Mouse (Mus musculus): ENCODE measurements at regions not wholly inside any gene's neighbourhood (a gene's known extent, or its start where the extent isn't known, plus 50 kb on each side); places are given as distances from the start of the nearest gene placed in this dataset.

DNA sequence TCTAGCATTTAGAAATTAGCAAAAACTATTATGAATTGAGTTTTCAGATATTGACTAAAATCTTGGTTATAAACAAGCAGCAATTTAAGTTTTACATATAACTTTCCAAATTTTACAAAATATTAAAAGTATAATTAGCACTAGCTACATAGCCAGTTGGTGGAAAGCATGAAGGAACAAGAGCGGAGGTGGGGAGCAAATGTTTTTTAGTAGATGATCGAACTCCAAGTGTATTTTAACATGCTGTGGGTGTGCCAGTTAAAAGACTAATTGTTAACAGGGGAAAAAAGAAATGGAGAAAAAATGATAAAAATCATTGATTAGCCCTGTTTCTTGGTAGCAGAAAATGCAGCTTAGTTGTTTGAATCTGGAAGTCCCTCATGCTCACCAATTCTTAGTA lies 426.3 kb upstream of the Mpdz start:
- DNase-seq (ENCODE audit: low spot score in 2 of 2): no peak

- no peak for DNase-seq (ENCODE audit: low spot score in 2 of 2)
Measured at GRCm38 (mm10) chr4:81841642-81842494, 399.3 kb upstream of the Mpdz start.

DNA sequence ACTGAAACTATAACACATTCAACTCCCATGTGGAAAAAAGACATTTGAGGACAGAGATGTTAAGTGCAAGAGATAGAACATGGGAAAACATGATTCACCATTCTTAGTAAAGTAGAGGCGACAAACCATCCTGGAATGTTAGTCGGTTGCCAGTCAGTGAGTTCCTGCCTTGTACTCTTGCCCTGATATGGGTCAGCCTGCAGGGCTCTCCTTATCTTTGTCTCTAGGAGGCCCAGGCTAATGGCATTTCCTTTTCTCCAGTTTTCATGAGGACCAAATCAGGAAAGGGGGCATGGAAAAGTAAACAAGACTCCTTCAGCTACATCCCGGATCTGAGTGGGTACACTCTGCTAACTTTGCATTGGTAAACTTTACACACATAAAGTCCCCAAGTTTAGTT lies 387.4 kb upstream of the Mpdz start:
- DNase-seq (ENCODE audit: low spot score in 2 of 2): no peak

DNA sequence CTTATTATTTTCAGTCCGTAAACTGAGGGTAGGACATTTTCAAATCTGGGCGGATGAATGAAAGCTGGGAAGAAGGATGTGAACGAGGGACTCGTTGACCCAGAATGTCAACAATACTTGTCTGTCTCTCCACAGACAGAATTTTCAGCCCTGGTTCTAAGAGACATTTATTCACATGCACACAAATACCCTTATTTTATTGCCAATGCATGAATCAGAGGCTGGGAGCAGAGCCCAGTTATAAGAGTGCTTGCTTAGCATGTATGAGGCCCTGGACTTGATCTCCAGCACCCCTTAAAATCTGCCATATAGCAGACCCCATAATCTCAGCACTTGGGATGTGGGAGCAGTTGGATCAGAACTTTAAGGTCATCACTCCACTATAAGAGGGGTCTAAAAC lies 384.8 kb upstream of the Mpdz start:
- no peak for DNase-seq (ENCODE audit: low spot score in 2 of 2)

GRCm38 (mm10) chr4:81825966-81826365 lies 383.4 kb upstream of the Mpdz start:
- DNase-seq (ENCODE audit: low spot score in 2 of 2): no peak

- DNase-seq (ENCODE audit: low spot score in 2 of 2): no peak
Measured at GRCm38 (mm10) chr4:81823566-81823965, 381.0 kb upstream of the Mpdz start.

GRCm38 (mm10) chr4:81789274-81789673 lies 346.7 kb upstream of the Mpdz start:
- DNase-seq (ENCODE audit: low spot score in 2 of 2): no peak

GRCm38 (mm10) chr4:81788636-81789035 lies 346.0 kb upstream of the Mpdz start:
- DNase-seq (ENCODE audit: low spot score in 2 of 2): no peak

GRCm38 (mm10) chr4:81781971-81782370 lies 339.4 kb upstream of the Mpdz start:
- no peak for DNase-seq (ENCODE audit: low spot score in 2 of 2)

GRCm38 (mm10) chr4:81766705-81767104 lies 324.1 kb upstream of the Mpdz start:
- DNase-seq (ENCODE audit: low spot score in 2 of 2): no peak

GRCm38 (mm10) chr4:81764026-81764867 lies 321.6 kb upstream of the Mpdz start:
- peak in 1 of 2 experiments; percentile 36 for DNase-seq (ENCODE audit: low spot score in 2 of 2)

GRCm38 (mm10) chr4:81763311-81764025 lies 320.9 kb upstream of the Mpdz start:
- no peak for DNase-seq (ENCODE audit: low spot score in 2 of 2)

DNA sequence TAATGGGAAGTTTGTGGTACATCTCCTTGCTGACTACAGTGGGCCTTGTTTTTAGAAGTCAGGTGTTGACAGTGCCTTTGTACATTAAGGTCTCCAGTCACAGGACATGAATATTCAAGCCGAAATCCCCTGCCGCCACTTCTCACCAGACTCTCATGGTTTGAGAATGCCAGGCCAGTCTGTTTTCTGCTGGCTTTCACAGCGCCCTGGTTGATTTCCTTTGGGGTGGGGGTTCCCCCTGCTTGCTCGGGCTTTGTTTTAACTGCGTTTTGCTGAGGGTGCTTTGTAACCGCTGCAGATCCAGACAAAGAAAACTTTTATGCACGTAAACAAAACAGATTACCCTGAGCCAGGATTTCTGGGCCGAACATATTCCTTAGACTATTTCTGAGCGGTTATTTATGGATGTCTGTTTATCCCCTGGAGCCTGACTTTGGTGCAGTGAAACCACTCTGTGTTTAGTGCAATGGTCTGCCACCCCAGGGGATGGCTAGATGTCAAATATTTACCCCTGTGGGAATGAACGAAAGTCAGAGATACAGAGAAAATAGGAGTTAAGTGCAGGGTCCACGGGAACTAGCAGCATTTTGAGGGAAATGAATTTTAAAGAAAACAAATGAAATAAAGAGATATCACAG lies 320.1 kb upstream of the Mpdz start:
- no peak for DNase-seq (ENCODE audit: low spot score in 2 of 2)

GRCm38 (mm10) chr4:81757905-81758304 lies 315.3 kb upstream of the Mpdz start:
- no peak for DNase-seq (ENCODE audit: low spot score in 2 of 2)

GRCm38 (mm10) chr4:81744629-81745509 lies 302.3 kb upstream of the Mpdz start:
- no peak for DNase-seq (ENCODE audit: low spot score in 2 of 2)

- DNase-seq (ENCODE audit: low spot score in 2 of 2): peak; percentile 57 to 65
Measured at GRCm38 (mm10) chr4:81743978-81744628, 301.5 kb upstream of the Mpdz start.

GRCm38 (mm10) chr4:81742536-81743459 lies 300.2 kb upstream of the Mpdz start:
- no peak for DNase-seq (ENCODE audit: low spot score in 2 of 2)

DNA sequence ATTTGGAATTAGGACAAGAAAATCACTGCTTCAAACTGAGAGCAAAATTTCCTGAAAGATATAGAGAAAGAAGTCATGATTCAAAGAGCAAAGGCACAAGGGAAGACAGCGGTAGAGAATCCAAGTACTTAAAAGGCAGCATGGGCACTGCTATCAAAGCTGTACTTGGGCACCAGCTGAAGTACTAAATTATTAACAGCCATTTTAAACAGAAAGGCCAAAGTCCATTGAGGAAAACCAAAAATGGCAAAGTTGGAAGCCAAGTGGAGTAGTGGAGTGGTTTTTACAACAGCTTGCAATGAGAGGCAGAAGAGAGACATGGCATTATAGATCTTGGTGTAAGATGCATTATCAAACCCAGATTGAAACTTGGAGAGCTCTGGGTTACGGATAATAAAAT lies 291.8 kb upstream of the Mpdz start:
- no peak for DNase-seq (ENCODE audit: low spot score in 2 of 2)

DNA sequence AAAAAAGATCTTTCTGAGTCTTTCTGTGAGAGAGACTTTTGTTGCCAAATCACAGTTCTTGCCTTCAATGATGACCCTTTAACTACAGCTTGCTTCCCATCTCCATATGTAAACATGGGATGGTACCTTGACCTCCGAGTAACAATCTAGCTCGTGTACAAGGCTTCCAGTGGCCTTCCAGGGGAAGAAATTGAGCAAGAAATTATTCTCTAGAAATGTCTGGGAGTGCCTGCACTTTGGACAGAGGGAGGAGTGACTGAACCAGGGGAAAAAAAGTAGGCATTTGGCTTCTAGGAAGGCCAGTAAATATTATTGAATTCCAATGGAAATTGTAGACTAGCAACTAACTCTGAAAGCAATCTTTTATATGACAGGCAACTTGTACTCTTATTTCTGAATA lies 287.8 kb upstream of the Mpdz start:
- DNase-seq (ENCODE audit: low spot score in 2 of 2): no peak

Data from right cerebral cortex, adult 2 months (tissue).